Mouse (Mus musculus) olfactory bulb, adult 2 months (tissue): ENCODE results near the gene Ebf3.

ENCODE experiments used
- CTCF ChIP-seq: fragments of 200-500 bp; IDR thresholded peaks from 2 replicates; pipeline ENCODE4 v1.5.1; 2012; ENCODE audit warnings: low read depth, mild to moderate bottlenecking, low read length, moderate library complexity; ENCODE audit not compliant: insufficient read depth
- POLR2A ChIP-seq: fragments of 200-500 bp; IDR thresholded peaks from 2 replicates; pipeline ENCODE4 v1.6.1; 2012; ENCODE audit warnings: mild to moderate bottlenecking, low read depth, low read length, moderate library complexity; ENCODE audit not compliant: insufficient read depth

- TF ChIP-seq CTCF (no peak), POLR2A (no peak)
Observed at GRCm38 (mm10) chr7:137306127-137306526, 8.1 kb downstream of the Ebf3 start.
